Mouse (Mus musculus) forebrain, embryonic 11.5 days (tissue): ENCODE measurements around the gene Gm20388. TPM values are rescaled to one million over a fixed set of nuclear protein-coding genes. Genes with fewer than 3 reads are reported as not detected.

Source experiments
- ATAC-seq: fragments of 200-750 bp; cut with Nextera tagmentation; replicated peaks from 2 replicates; pipeline ENCODE4 v1.8.0; 2017; ENCODE audit warnings: moderate TSS enrichment; ENCODE audit not compliant: low FRiP score
- DNase-seq: peaks from one replicate; pipeline ENCODE4 v3.0.0-alpha.2; 2017; ENCODE audit warnings: low spot score
- H3K27ac ChIP-seq: fragments of 300-500 bp; sonication (generic); 2 replicates; pipeline ENCODE4 v1.5.1; 2014; ENCODE audit warnings: low read depth, low read length
- H3K27me3 ChIP-seq: fragments of 300-500 bp; sonication (generic); 2 replicates; pipeline ENCODE4 v1.6.1; 2014; ENCODE audit warnings: mild to moderate bottlenecking, low read length, mixed read lengths; ENCODE audit not compliant: control insufficient read depth, insufficient read depth
- H3K36me3 ChIP-seq: fragments of 300-500 bp; sonication (generic); 2 replicates; pipeline ENCODE4 v1.6.1; 2014; ENCODE audit warnings: mild to moderate bottlenecking, low read length, moderate library complexity, mixed read lengths; ENCODE audit not compliant: control insufficient read depth, insufficient read depth
- H3K4me1 ChIP-seq: fragments of 300-500 bp; sonication (generic); replicated peaks from 2 replicates; pipeline ENCODE4 v1.6.1; 2014; ENCODE audit warnings: low read length, mixed read lengths; ENCODE audit not compliant: control insufficient read depth, insufficient read depth
- H3K4me2 ChIP-seq: fragments of 300-500 bp; sonication (generic); 2 replicates; pipeline ENCODE4 v1.6.1; 2014; ENCODE audit warnings: low read depth, mild to moderate bottlenecking, low read length, moderate library complexity, mixed read lengths; ENCODE audit not compliant: severe bottlenecking
- H3K4me3 ChIP-seq: fragments of 300-500 bp; sonication (generic); 2 replicates; pipeline ENCODE4 v1.5.1; 2014; ENCODE audit warnings: low read depth, low read length
- H3K9ac ChIP-seq: fragments of 300-500 bp; sonication (generic); 2 replicates; pipeline ENCODE4 v1.6.1; 2014; ENCODE audit warnings: low read length
- H3K9me3 ChIP-seq: fragments of 300-500 bp; sonication (generic); 2 replicates; pipeline ENCODE4 v1.6.1; 2016; ENCODE audit warnings: low read length, mixed read lengths; ENCODE audit not compliant: control insufficient read depth
- WGBS: fragments of 180-500 bp; shearing (Covaris S2); extraction: QIAGEN DNeasy Blood & Tissue Kit; methylation state at CpG from one replicate; pipeline ENCODE4 v1.1.7; 2014; 5-methylcytosine and 5-hydroxymethylcytosine counted together
- polyA plus RNA-seq: library from polyadenylated mRNA; unstranded; fragments of >200 nt; fragmentation: Nextera tagmentation; extraction: Ambion mirVana; gene quantifications from 2 replicates; pipeline ENCODE4 v1.2.1, GENCODE M21; 2014

The Gm20388 gene
- polyA plus RNA-seq, 1 experiment from 2014 or later: not detected

- 83% methylated on average over 6 of the region's 6 CpGs for WGBS
- H3K27me3 ChIP-seq: no peaks in the 10 kb centered on the region
These were observed 2850.5 kb downstream of the Gm20388 start for GRCm38 (mm10) chr8:122761109-122761508.

GRCm38 (mm10) chr8:122762731-122763266 is 2852.2 kb downstream of the Gm20388 start:
- ATAC-seq: no peak
- 61% methylated on average over 12 of the region's 12 CpGs for WGBS
- no peak overlapping the region for H3K27ac ChIP-seq

More at GRCm38 (mm10) chr8:122761109-122761508, 2850.5 kb downstream of the Gm20388 start:
- Histone ChIP-seq H3K4me1 (no peaks in the 10 kb centered on the region), H3K36me3 (no peaks in the 10 kb centered on the region), H3K9ac (no peak overlapping the region), H3K4me2 (no peak overlapping the region), H3K9me3 (no peaks in the 10 kb centered on the region), H3K27ac (no peak overlapping the region), H3K4me3 (no peak overlapping the region)
- DNase-seq (no peak), ATAC-seq (no peak)

GRCm38 (mm10) chr8:122763267-122763738 is 2852.7 kb downstream of the Gm20388 start:
- no peak overlapping the region for H3K9ac ChIP-seq
- ATAC-seq (no peak), DNase-seq (no peak)
- H3K9me3 ChIP-seq: no peaks in the 10 kb centered on the region
- no peak overlapping the region for H3K4me3 ChIP-seq
- H3K36me3 ChIP-seq: no peaks in the 10 kb centered on the region
- no peaks in the 10 kb centered on the region for H3K27me3 ChIP-seq
- no peak overlapping the region for H3K4me2 ChIP-seq
- H3K27ac ChIP-seq: no peak overlapping the region
- 86% methylated on average over 14 of the region's 14 CpGs for WGBS
- H3K4me1 ChIP-seq: no peaks in the 10 kb centered on the region

More at GRCm38 (mm10) chr8:122762731-122763266, 2852.2 kb downstream of the Gm20388 start:
- Histone ChIP-seq H3K36me3 (no peaks in the 10 kb centered on the region), H3K27me3 (no peaks in the 10 kb centered on the region), H3K9ac (no peak overlapping the region), H3K4me1 (no peaks in the 10 kb centered on the region), H3K9me3 (no peaks in the 10 kb centered on the region), H3K4me3 (no peak overlapping the region), H3K4me2 (no peak overlapping the region)
- no peak for DNase-seq

- Histone ChIP-seq H3K9me3 (no peaks in the 10 kb centered on the region), H3K4me1 (no peaks in the 10 kb centered on the region), H3K36me3 (no peaks in the 10 kb centered on the region), H3K4me2 (no peak overlapping the region), H3K9ac (no peak overlapping the region), H3K27ac (no peak overlapping the region), H3K27me3 (no peaks in the 10 kb centered on the region), H3K4me3 (no peak overlapping the region)
- DNase-seq (no peak), ATAC-seq (no peak)
- 90% methylated on average over 7 of the region's 7 CpGs for WGBS
These were observed 2854.3 kb downstream of the Gm20388 start for GRCm38 (mm10) chr8:122764790-122765474.

- 84% methylated on average over 5 of the region's 5 CpGs for WGBS
- Histone ChIP-seq H3K27ac (no peak overlapping the region), H3K4me2 (no peak overlapping the region), H3K27me3 (no peaks in the 10 kb centered on the region), H3K4me1 (no peaks in the 10 kb centered on the region), H3K4me3 (no peak overlapping the region), H3K9me3 (no peaks in the 10 kb centered on the region), H3K9ac (no peak overlapping the region), H3K36me3 (no peaks in the 10 kb centered on the region)
- ATAC-seq (no peak), DNase-seq (no peak)
These were observed 2855.5 kb downstream of the Gm20388 start for GRCm38 (mm10) chr8:122766189-122766588.

- Histone ChIP-seq H3K4me1 (no peaks in the 10 kb centered on the region), H3K4me2 (no peak overlapping the region), H3K27me3 (no peaks in the 10 kb centered on the region), H3K9me3 (no peaks in the 10 kb centered on the region), H3K9ac (no peak overlapping the region), H3K36me3 (no peaks in the 10 kb centered on the region), H3K27ac (no peak overlapping the region), H3K4me3 (no peak overlapping the region)
- DNase-seq (no peak), ATAC-seq (no peak)
- WGBS: 67% methylated on average over 8 of the region's 8 CpGs
These were observed 2856.1 kb downstream of the Gm20388 start for GRCm38 (mm10) chr8:122766647-122767200.

GRCm38 (mm10) chr8:122767229-122767628 is 2856.6 kb downstream of the Gm20388 start:
- Histone ChIP-seq H3K4me2 (no peak overlapping the region), H3K27ac (no peak overlapping the region), H3K4me1 (no peaks in the 10 kb centered on the region), H3K27me3 (no peaks in the 10 kb centered on the region), H3K9ac (no peak overlapping the region), H3K36me3 (no peaks in the 10 kb centered on the region), H3K4me3 (no peak overlapping the region), H3K9me3 (no peaks in the 10 kb centered on the region)
- 43% methylated on average over 9 of the region's 9 CpGs for WGBS
- ATAC-seq (no peak), DNase-seq (no peak)

GRCm38 (mm10) chr8:122769251-122770058 is 2858.8 kb downstream of the Gm20388 start:
- Histone ChIP-seq H3K27ac (no peak overlapping the region), H3K4me1 (no peaks in the 10 kb centered on the region), H3K9me3 (no peaks in the 10 kb centered on the region), H3K9ac (no peak overlapping the region), H3K4me2 (no peak overlapping the region), H3K36me3 (no peaks in the 10 kb centered on the region), H3K27me3 (0 out of 2 replicates have a peak, but pooled peaks cover 2% of the 10 kb centered on the region), H3K4me3 (no peak overlapping the region)
- DNase-seq (no peak), ATAC-seq (no peak)
- WGBS: 67% methylated on average over 24 of the region's 24 CpGs
